Mouse (Mus musculus) mesoderm, embryonic 11.5 days (tissue): ENCODE results near the gene Tprkb.
"Not testable (repeated sequence)": the region's sequence is repeated elsewhere in the genome, so short reads cannot be mapped to it uniquely, and the experiment has no call there.

Experiments
- DNase-seq: peaks from one replicate; pipeline ENCODE4 v3.0.0-alpha.2; 2012; ENCODE audit warnings: low read depth, low spot score

Tprkb gene

GRCm38 (mm10) chr6:85911587-85911986, at the start of gene Tprkb:
Gene Tprkb, plus strand, starts transcription at chr6:85911865.
- DNase-seq, result no peak

- DNase-seq, result no peak
These were observed 49.1 kb upstream of the Tprkb start for GRCm38 (mm10) chr6:85862565-85862964.

- no peak for DNase-seq
These were observed 48.5 kb upstream of the Tprkb start for GRCm38 (mm10) chr6:85863136-85863535.

GRCm38 (mm10) chr6:85863840-85864239, 47.8 kb upstream of the Tprkb start:
- DNase-seq, result no peak

GRCm38 (mm10) chr6:85864900-85865639, 46.6 kb upstream of the Tprkb start:
- DNase-seq, result not testable (repeated sequence)

GRCm38 (mm10) chr6:85866166-85866565, 45.5 kb upstream of the Tprkb start:
- DNase-seq, result not testable (repeated sequence)

- DNase-seq, result not testable (repeated sequence)
These were observed 44.7 kb upstream of the Tprkb start for GRCm38 (mm10) chr6:85866995-85867394.

GRCm38 (mm10) chr6:85867726-85868690, 43.7 kb upstream of the Tprkb start:
- DNase-seq, result no peak

- not testable (repeated sequence) for DNase-seq
These were observed 42.7 kb upstream of the Tprkb start, which contains the start of gene Nat8f2 for GRCm38 (mm10) chr6:85869006-85869405. Gene Nat8f2, minus strand, starts transcription at chr6:85869158.

GRCm38 (mm10) chr6:85883246-85883645, 28.4 kb upstream of the Tprkb start:
- DNase-seq, result not testable (repeated sequence)

GRCm38 (mm10) chr6:85884311-85884710, 27.4 kb upstream of the Tprkb start:
- no peak for DNase-seq

- DNase-seq, result no peak
These were observed 22.7 kb upstream of the Tprkb start for GRCm38 (mm10) chr6:85888961-85889360.

GRCm38 (mm10) chr6:85895061-85895648, 16.5 kb upstream of the Tprkb start:
- DNase-seq, result not testable (repeated sequence)

GRCm38 (mm10) chr6:85898596-85899475, 12.8 kb upstream of the Tprkb start:
- not testable (repeated sequence) for DNase-seq

- no peak for DNase-seq
These were observed 9.4 kb upstream of the Tprkb start for GRCm38 (mm10) chr6:85902303-85902702.

GRCm38 (mm10) chr6:85904642-85905061, 7.0 kb upstream of the Tprkb start, which contains the start of gene Nat8f4:
Gene Nat8f4, minus strand, starts transcription at chr6:85904884.
- DNase-seq, result peak; percentile 24

- DNase-seq, result not testable (repeated sequence)
These were observed 4.7 kb upstream of the Tprkb start for GRCm38 (mm10) chr6:85906911-85907351.

GRCm38 (mm10) chr6:85908341-85908740, 3.3 kb upstream of the Tprkb start:
- DNase-seq, result no peak

GRCm38 (mm10) chr6:85909704-85910103, 2.0 kb upstream of the Tprkb start:
- DNase-seq, result no peak

- DNase-seq, result no peak
These were observed 3.5 kb downstream of the Tprkb start for GRCm38 (mm10) chr6:85915141-85915538.
